Mouse (Mus musculus) cerebellum, adult 9-11 months (tissue): ENCODE data around the gene Ptprt.

Experiments
- DNase-seq: peaks from one replicate; pipeline ENCODE4 v3.0.0; 2022

Gene Ptprt

DNA sequence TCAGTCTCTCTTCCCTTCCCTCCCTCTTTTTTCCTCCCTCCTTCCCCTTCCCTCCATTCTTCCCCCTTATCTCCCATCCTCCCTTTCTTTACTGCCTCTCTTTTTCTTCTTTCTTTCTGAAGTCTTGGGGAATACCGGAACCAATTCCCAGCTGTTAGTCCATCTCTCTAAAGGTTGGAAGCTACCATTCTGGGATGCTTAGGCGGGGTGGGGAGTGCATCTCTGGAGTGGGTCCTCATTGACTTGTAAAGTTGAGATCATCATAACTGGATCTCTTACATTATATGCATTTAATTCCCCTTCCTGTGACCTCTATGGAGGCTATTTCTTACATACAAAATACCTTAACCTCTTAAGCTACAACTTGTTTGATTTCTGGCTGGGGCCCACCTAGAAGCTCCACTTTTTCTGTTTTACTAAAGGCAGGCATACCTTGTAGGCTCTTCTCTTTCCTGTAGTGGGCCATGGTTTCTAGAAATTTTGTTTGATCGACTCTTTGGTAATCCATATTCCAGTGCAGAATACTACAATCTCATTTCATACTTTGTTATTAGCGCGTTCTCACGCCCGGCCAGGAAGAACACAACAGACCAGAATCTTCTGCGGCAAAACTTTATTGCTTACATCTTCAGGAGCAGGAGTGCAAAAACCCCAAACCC is 1149.7 kb downstream of the Ptprt start:
- no peak for DNase-seq

DNA sequence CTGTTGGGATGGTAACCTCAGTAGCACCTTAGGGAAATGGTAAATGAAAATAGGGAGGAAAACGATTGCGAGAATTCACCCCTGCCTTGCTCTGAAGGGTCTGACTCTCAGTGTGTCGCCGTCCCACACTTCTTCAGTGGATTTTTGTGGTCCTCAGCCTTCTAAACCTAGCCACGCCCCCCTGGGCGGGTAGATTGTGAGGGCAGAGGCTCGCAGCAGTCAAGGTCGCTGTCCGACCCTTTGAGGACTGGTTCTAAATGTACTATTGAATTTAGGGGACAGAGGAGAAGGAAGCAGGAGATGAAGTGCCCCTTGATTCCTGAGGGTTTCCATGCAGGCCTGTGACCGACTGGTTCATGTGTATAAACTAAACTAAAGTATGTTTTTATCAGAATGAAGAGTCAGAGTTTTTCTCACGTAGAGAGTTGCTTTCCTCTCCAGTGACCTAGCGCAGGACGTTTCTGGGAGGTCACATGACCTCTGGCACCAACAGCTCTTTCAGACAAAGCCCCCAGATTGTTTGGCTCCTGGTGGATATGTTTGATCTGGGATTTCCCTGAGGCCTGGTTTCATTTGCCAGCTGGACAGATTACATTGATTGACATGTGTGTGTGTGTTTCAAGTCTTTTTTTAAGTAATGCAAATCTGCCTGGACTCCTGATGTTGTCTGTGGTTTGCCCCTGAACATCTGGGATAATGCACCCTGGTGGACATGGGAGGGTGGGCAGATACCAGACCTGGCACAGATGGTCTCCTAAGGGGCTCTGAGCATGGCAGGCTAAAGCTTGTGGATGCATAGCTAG is 1161.6 kb downstream of the Ptprt start:
- DNase-seq, result no peak

DNA sequence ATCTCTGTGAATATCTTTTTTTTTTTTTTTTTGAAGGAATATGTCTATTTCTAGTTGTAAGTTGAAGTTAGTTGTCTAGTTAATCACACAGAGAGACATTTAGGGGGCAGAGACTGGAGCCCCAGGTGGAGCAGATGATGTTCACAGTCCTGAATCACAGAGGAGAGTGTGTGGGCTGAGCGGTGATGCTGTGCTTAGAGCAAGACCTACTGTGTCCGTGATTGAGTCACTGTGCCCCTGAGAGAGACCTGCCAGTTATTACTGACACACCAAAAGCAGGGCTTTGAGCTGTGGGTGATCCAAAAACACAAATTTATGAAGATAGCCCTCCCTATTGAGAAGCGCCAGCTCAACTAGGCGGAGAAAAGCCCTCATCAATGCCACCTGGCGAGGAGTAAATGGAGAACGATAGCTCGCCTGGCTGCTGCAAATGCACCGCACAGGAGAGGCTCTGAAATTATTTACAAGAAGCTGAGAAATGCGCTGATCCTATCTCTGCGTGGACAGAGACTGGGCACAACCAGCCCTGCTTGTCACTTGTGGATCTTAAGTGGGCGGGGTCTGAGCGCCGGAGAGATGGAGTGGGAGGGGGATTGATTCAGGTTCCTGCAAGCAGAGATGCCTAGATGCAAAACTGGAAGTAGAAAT is 1162.4 kb downstream of the Ptprt start:
- DNase-seq, result no peak

DNA sequence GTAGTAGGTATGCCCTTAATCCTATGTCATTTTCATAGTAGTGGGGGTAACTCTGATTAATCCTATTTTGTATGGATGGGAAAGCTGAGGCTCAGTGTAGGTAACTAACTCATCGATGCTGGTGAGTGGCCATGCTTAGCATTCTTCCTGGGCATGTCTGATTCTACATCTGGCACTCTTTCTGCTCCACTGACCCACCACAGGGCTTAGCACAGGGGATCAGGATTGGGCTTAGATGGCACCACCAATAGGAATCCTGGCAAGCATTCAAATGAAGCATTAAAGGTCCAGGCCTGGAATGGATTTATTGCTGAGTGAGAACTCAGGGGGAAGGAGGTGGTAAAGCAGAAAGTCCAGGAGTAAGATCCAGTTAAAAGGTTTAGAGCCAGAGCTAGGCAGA is 1179.2 kb downstream of the Ptprt start:
- DNase-seq, result no peak

DNA sequence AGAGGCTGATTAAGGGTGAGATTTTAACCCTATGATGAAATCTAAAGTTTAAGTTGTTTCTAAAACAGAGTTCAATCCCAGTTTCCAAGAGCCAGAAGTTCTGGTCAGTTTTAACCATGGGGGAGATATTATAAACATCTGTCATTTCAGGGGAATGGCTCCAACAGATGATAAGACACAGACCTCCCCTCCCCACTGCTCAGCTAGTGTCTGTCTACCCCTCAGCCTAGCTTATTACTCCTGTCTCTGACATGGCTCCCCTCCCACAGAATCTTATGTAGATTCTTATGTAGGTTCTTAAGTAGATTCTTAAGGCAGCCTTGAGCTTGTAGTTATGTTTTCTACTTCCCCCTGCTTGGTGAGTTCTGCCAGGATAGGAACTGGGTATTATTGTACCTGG is 1180.5 kb downstream of the Ptprt start:
- no peak for DNase-seq
